Mouse (Mus musculus) liver, embryonic 13.5 days (tissue): Measurements from ENCODE around the gene Tpra1. TPM values are rescaled to one million over a fixed set of nuclear protein-coding genes. Genes with fewer than 3 reads are reported as not detected.

ENCODE experiments used
- ATAC-seq: fragments of 200-750 bp; cut with Nextera tagmentation; 2 replicates; pipeline ENCODE4 v1.8.0; 2017; ENCODE audit warnings: low read depth, mild to moderate bottlenecking, moderate number of reproducible peaks, moderate library complexity
- DNase-seq: peaks from one replicate; pipeline ENCODE4 v3.0.0; 2022
- H3K27ac ChIP-seq: fragments of 300-500 bp; sonication (generic); 2 replicates; pipeline ENCODE4 v1.5.1; 2015; ENCODE audit warnings: moderate library complexity, mild to moderate bottlenecking, inconsistent platforms
- H3K27me3 ChIP-seq: fragments of 300-500 bp; sonication (generic); 2 replicates; pipeline ENCODE4 v1.6.1; 2015; ENCODE audit warnings: mild to moderate bottlenecking, inconsistent platforms
- H3K36me3 ChIP-seq: fragments of 300-500 bp; sonication (generic); 2 replicates; pipeline ENCODE4 v1.6.1; 2015; ENCODE audit warnings: mild to moderate bottlenecking, inconsistent platforms
- H3K4me1 ChIP-seq: fragments of 300-500 bp; sonication (generic); replicated peaks from 2 replicates; pipeline ENCODE4 v1.6.1; 2015; ENCODE audit warnings: inconsistent platforms
- H3K4me2 ChIP-seq: fragments of 300-500 bp; sonication (generic); 2 replicates; pipeline ENCODE4 v1.6.1; 2015; ENCODE audit warnings: inconsistent platforms, mild to moderate bottlenecking, moderate library complexity
- H3K4me3 ChIP-seq: fragments of 300-500 bp; sonication (generic); replicated peaks from 2 replicates; pipeline ENCODE4 v1.5.1; 2015; ENCODE audit warnings: mild to moderate bottlenecking, inconsistent platforms
- H3K9ac ChIP-seq: fragments of 300-500 bp; sonication (generic); 2 replicates; pipeline ENCODE4 v1.6.1; 2015; ENCODE audit warnings: mild to moderate bottlenecking, inconsistent platforms
- H3K9me3 ChIP-seq: fragments of 300-500 bp; sonication (generic); replicated peaks from 2 replicates; pipeline ENCODE4 v1.6.1; 2016; ENCODE audit warnings: inconsistent platforms
- WGBS: fragments of 180-500 bp; shearing (Covaris S2); methylation state at CpG from one replicate; pipeline ENCODE4 v1.1.7; 2015; ENCODE audit not compliant: insufficient replicate concordance; 5-methylcytosine and 5-hydroxymethylcytosine counted together
- polyA plus RNA-seq: library from polyadenylated mRNA; unstranded; fragments of >200 nt; fragmentation: Nextera tagmentation; extraction: Ambion mirVana; gene quantifications from 2 replicates; pipeline ENCODE4 v1.2.1, GENCODE M21; 2015

Gene Tpra1
- polyA plus RNA-seq = 42.8 and 46.0 TPM in 2 replicates

GRCm38 (mm10) chr6:88901947-88902820, at the start of gene Tpra1:
TSS of gene Tpra1 (plus strand) at chr6:88902251.
- WGBS = under 1% methylated on average over 66 of the region's 66 CpGs
- Histone ChIP-seq H3K9me3 (no peaks in the 10 kb centered on the region), H3K4me2 (peak within 1 kb of the TSS; percentile 83), H3K4me1 (peaks cover 78% of the 10 kb centered on the region), H3K27me3 (no peaks in the 10 kb centered on the region), H3K4me3 (peak within 1 kb of the TSS; percentile 79), H3K36me3 (peaks cover 22% of the 10 kb centered on the region), H3K27ac (peak within 1 kb of the TSS; percentile 94), H3K9ac (peak within 1 kb of the TSS; percentile 93)
- DNase-seq = peak; percentile 94
- ATAC-seq = peak; percentile 85

- ATAC-seq (no peak), DNase-seq (no peak)
- Histone ChIP-seq H3K36me3 (no peaks in the 10 kb centered on the region), H3K27me3 (peaks cover 26% of the 10 kb centered on the region), H3K27ac (no peak overlapping the region), H3K4me3 (no peak overlapping the region), H3K4me1 (no peaks in the 10 kb centered on the region; the same call in 1 of the 2 replicates), H3K9ac (no peak overlapping the region), H3K9me3 (no peaks in the 10 kb centered on the region), H3K4me2 (no peak overlapping the region)
- 60% methylated on average over 5 of the region's 5 CpGs for WGBS
Observed at GRCm38 (mm10) chr6:88854509-88854908, 47.5 kb upstream of the Tpra1 start.

- ATAC-seq (peak; percentile 49), DNase-seq (peak; percentile 50)
- WGBS = 7% methylated on average over 5 of the region's 5 CpGs
- H3K27ac ChIP-seq = no peak overlapping the region
- H3K9me3 ChIP-seq = no peaks in the 10 kb centered on the region
- H3K4me3 ChIP-seq = no peak overlapping the region
- H3K4me2 ChIP-seq = no peak overlapping the region
- no peaks in the 10 kb centered on the region for H3K36me3 ChIP-seq
- H3K27me3 ChIP-seq = peaks cover 32% of the 10 kb centered on the region
- no peak overlapping the region for H3K9ac ChIP-seq
- peaks cover 1% of the 10 kb centered on the region; the same call in 1 of the 2 replicates for H3K4me1 ChIP-seq
Observed at GRCm38 (mm10) chr6:88855636-88856035, 46.4 kb upstream of the Tpra1 start.

- DNase-seq (no peak), ATAC-seq (no peak)
- Histone ChIP-seq H3K27ac (no peak overlapping the region), H3K27me3 (peaks cover 32% of the 10 kb centered on the region), H3K9me3 (0 out of 2 replicates have a peak, but pooled peaks cover 4% of the 10 kb centered on the region), H3K9ac (0 out of 2 replicates have a peak overlapping the region, but pooled peaks have one; percentile 13), H3K36me3 (no peaks in the 10 kb centered on the region), H3K4me1 (peaks cover 4% of the 10 kb centered on the region; the same call in 1 of the 2 replicates), H3K4me3 (no peak overlapping the region), H3K4me2 (no peak overlapping the region)
- 34% methylated on average over 9 of the region's 9 CpGs for WGBS
Observed at GRCm38 (mm10) chr6:88857249-88857648, 44.8 kb upstream of the Tpra1 start.

GRCm38 (mm10) chr6:88857830-88858229, 44.2 kb upstream of the Tpra1 start:
- Histone ChIP-seq H3K9me3 (0 out of 2 replicates have a peak, but pooled peaks cover 4% of the 10 kb centered on the region), H3K4me3 (no peak overlapping the region), H3K4me2 (no peak overlapping the region), H3K27ac (no peak overlapping the region), H3K36me3 (no peaks in the 10 kb centered on the region), H3K9ac (0 out of 2 replicates have a peak overlapping the region, but pooled peaks have one; percentile 13), H3K4me1 (peaks cover 4% of the 10 kb centered on the region; the same call in 1 of the 2 replicates), H3K27me3 (peaks cover 32% of the 10 kb centered on the region)
- DNase-seq (no peak), ATAC-seq (no peak)
- 69% methylated on average over 6 of the region's 6 CpGs for WGBS

- DNase-seq = no peak
Observed at GRCm38 (mm10) chr6:88858341-88858740, 43.7 kb upstream of the Tpra1 start.

GRCm38 (mm10) chr6:88860914-88861313, 41.1 kb upstream of the Tpra1 start:
- 0 out of 2 replicates have a peak, but pooled peaks cover 4% of the 10 kb centered on the region for H3K9me3 ChIP-seq
- no peak overlapping the region for H3K4me3 ChIP-seq
- peaks cover 4% of the 10 kb centered on the region; the same call in 1 of the 2 replicates for H3K4me1 ChIP-seq
- no peak overlapping the region for H3K9ac ChIP-seq
- no peak overlapping the region for H3K27ac ChIP-seq
- H3K36me3 ChIP-seq = no peaks in the 10 kb centered on the region
- H3K27me3 ChIP-seq = peaks cover 31% of the 10 kb centered on the region
- ATAC-seq (peak; percentile 61), DNase-seq (peak; percentile 51)
- 6% methylated on average over 2 of the region's 2 CpGs for WGBS
- no peak overlapping the region for H3K4me2 ChIP-seq

More at GRCm38 (mm10) chr6:88858341-88858740, 43.7 kb upstream of the Tpra1 start:
- 0 out of 2 replicates have a peak, but pooled peaks cover 4% of the 10 kb centered on the region for H3K9me3 ChIP-seq
- no peak for ATAC-seq
- H3K4me3 ChIP-seq = no peak overlapping the region
- no peak overlapping the region for H3K4me2 ChIP-seq
- WGBS = 70% methylated on average over 7 of the region's 7 CpGs
- peaks cover 32% of the 10 kb centered on the region for H3K27me3 ChIP-seq
- H3K4me1 ChIP-seq = peaks cover 4% of the 10 kb centered on the region; the same call in 1 of the 2 replicates
- H3K27ac ChIP-seq = no peak overlapping the region
- no peaks in the 10 kb centered on the region for H3K36me3 ChIP-seq
- H3K9ac ChIP-seq = no peak overlapping the region

GRCm38 (mm10) chr6:88865704-88866103, 36.3 kb upstream of the Tpra1 start:
- DNase-seq (no peak), ATAC-seq (no peak)
- no peak overlapping the region for H3K4me2 ChIP-seq
- no peak overlapping the region for H3K27ac ChIP-seq
- peaks cover 31% of the 10 kb centered on the region for H3K27me3 ChIP-seq
- H3K9me3 ChIP-seq = 0 out of 2 replicates have a peak, but pooled peaks cover 4% of the 10 kb centered on the region
- H3K36me3 ChIP-seq = no peaks in the 10 kb centered on the region
- WGBS = 66% methylated on average over 7 of the region's 7 CpGs
- no peak overlapping the region for H3K9ac ChIP-seq
- no peak overlapping the region for H3K4me3 ChIP-seq
- H3K4me1 ChIP-seq = peaks cover 2% of the 10 kb centered on the region; the same call in 1 of the 2 replicates

GRCm38 (mm10) chr6:88869459-88869858, 32.6 kb upstream of the Tpra1 start:
- Histone ChIP-seq H3K9me3 (no peaks in the 10 kb centered on the region), H3K4me3 (no peak overlapping the region), H3K27ac (no peak overlapping the region), H3K4me1 (peaks cover 5% of the 10 kb centered on the region), H3K4me2 (no peak overlapping the region), H3K36me3 (no peaks in the 10 kb centered on the region), H3K27me3 (peaks cover 68% of the 10 kb centered on the region), H3K9ac (no peak overlapping the region)
- no peak for DNase-seq
- no peak for ATAC-seq
- 78% methylated on average over 7 of the region's 7 CpGs for WGBS

GRCm38 (mm10) chr6:88870594-88870993, 31.5 kb upstream of the Tpra1 start:
- Histone ChIP-seq H3K4me2 (no peak overlapping the region), H3K4me3 (no peak overlapping the region), H3K4me1 (peaks cover 13% of the 10 kb centered on the region), H3K9me3 (no peaks in the 10 kb centered on the region; the same call in 1 of the 2 replicates), H3K27ac (no peak overlapping the region), H3K9ac (no peak overlapping the region), H3K36me3 (no peaks in the 10 kb centered on the region), H3K27me3 (peaks cover 80% of the 10 kb centered on the region)
- DNase-seq = no peak
- ATAC-seq = no peak
- 60% methylated on average over 4 of the region's 4 CpGs for WGBS

GRCm38 (mm10) chr6:88871546-88871945, 30.5 kb upstream of the Tpra1 start:
- no peaks in the 10 kb centered on the region; the same call in 1 of the 2 replicates for H3K9me3 ChIP-seq
- H3K36me3 ChIP-seq = no peaks in the 10 kb centered on the region
- peaks cover 80% of the 10 kb centered on the region for H3K27me3 ChIP-seq
- no peak for ATAC-seq
- peaks cover 13% of the 10 kb centered on the region for H3K4me1 ChIP-seq
- no peak overlapping the region for H3K9ac ChIP-seq
- H3K27ac ChIP-seq = no peak overlapping the region
- no peak overlapping the region for H3K4me3 ChIP-seq
- WGBS = 53% methylated on average over 8 of the region's 8 CpGs
- H3K4me2 ChIP-seq = no peak overlapping the region
- DNase-seq = no peak
